Mouse (Mus musculus) liver, adult 10 weeks (tissue): ENCODE measurements around the gene Pgc. TPM values are rescaled to one million over a fixed set of nuclear protein-coding genes. Genes with fewer than 3 reads are reported as not detected.

ENCODE experiments used
- polyA plus RNA-seq: library from polyadenylated mRNA; stranded (reverse); fragments of 350-450 nt; fragmentation: Illumina TruSeq; extraction: RNeasy Lipid Tissue Mini Kit (QIAGEN cat#74804); gene quantifications from one replicate; pipeline ENCODE4 v1.2.3, GENCODE M21; 2014; ENCODE audit warnings: low read depth, low replicate concordance

Pgc gene
- not detected for polyA plus RNA-seq

DNA sequence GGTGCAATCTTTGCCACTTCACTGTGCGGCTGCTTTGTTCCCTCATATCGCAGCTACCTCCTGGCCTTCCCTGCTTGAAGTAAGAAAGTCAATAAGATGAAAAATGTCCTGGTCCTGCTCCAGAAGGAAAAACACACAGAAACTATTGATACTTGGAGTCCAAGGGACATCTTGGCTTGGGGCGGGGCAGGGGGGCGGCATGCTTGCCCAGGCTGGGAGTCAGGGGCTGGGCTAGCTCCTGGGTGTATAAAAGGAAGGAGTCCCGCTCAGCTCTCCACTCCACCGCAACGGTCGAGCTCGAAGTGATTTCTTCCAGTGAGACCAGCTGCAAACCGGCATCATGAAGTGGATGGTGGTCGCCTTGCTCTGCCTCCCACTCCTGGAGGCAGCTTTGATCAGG lies at the start of gene Pgc:
Gene Pgc (plus strand): TSS at position 277 of the 400 bp plus-strand sequence.

DNA sequence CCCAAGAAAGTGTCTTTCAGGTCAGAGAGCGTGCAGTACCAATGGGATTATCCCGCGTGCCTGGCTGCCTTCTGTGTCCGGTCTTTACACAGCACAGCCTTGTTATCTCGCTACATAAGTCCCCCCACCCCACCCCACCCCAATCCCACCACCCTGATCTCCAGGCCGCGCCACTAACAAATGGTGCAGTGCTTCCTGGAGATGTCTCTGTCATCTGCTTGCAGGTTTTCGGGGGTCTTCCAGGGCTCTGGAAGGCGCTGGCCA lies 38.4 kb upstream of the Pgc start, which contains the start of gene Tomm6:
Gene Tomm6 (minus strand): TSS at position 43 of the 264 bp plus-strand sequence.

DNA sequence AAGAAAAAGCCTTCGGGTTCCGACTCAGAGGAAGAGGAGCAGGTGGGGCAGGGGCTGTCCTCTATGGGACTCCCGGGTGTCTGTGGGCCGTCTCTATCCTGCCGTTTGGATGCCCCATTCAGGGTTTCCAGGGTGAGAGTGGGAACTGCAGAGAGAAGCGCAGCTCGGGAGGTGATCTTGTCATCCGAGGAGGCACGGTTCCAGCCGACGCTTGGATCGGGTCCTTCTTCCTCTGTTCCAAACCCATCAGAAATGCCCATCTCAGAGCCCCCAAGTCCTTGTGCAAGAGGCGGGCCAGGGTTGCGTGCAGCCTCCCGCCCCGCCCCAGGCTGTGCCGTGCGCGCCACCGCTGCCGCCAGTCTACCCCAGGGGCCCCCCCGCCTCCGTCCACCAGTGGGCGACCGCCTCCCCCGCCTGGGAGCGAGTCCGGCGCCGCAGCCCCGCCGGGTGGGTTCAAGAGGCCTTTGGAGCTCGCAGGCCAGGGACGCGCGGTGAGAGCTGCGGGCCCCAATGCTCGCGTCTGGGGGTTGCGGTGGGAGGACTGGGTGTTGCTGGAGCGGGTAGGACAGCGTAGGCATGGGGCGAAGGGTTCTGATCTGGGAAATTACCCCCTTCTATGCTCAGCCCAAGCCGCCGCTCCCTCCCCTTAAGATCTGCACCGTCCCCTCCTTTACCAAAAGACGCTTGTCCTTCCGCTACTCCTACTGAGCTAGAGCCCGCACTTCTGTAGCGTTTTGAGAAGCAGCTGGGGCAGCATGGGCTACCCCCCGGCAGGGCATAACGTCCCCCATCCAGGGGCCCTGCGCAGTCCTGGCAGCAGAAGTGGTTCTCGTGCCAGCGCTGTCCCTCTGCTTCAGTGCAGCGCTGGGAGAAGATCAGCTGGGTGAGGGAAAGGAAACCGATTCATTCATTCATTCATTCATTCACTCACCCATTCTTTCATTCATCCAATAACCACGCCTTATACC lies 37.8 kb upstream of the Pgc start, which contains the start of gene Frs3:
Gene Frs3 (plus strand): TSS at position 423 of the 968 bp plus-strand sequence.

DNA sequence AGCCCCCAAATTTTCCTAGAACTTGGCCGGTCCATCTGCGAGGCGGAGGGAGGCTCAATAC lies 32.4 kb upstream of the Pgc start, which contains the start of gene Gm21981:
Gene Gm21981 (minus strand): TSS at position 14 of the 61 bp plus-strand sequence.

DNA sequence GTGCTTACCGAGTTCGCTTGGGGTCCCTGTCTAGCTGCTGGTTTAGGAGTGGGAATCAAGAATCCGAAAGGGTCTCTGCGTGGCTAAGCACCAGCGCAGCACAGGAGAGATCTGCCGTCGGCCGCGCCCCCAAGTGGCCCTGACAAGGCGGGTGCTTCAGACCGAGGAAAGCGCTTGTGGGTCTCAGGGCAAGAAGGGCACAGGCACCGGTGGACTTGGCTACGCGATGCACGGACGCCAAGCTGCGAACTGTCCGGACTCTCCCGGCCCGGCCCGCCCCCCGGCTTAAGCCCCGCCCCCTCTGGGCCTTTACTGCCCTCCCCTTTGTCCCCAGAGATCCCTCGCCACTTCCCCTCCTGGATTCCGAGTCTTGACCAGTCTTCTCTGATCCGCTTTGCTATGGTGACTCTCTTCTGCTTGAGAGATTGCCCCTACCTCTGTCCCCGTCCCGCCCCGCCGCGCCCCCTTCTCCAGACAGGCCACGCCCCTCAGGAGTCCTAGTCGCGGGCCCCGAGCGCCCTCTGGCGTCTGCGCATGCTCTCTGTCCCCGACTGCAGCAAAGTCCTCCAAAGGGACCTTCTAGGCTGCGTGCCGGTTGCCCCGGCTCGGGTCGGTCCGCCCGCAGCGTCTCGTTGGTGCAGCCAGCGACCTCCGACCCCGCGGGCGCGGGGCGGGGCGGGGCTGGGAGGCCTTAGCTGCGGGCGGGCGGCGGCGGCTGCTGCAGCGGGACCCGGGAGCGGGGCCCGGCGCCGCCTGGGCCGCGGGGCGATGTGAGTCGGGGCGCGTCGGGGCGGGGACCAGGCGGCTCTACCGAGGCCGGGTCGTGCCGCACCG lies 31.9 kb upstream of the Pgc start, which contains the start of gene Prickle4:
Gene Prickle4 (minus strand): TSS at position 234 of the 834 bp plus-strand sequence.

DNA sequence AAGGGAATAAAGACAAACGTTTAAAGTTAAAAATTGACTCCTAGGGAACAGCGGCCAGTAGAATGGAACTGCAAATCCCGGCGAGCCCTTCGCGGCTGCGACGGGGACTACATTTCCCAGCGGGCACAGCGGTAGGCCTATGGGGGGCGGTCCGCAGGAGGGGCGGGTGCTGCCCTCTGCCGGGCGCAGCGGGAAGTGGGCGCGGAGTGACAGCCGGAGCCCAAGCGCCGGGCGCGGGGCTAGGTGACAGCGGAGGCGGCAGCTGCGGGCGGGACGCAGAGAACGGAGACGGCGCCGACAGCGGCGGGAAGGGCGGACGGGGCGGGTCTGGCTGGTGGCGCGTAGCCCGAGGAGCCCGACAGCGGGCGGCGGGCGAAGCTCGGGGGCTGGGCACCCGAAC lies 10.2 kb downstream of the Pgc start, which contains the start of gene Tfeb:
Gene Tfeb (plus strand): TSS at position 175 of the 400 bp plus-strand sequence.

Other genes starting within 250 kb of the Pgc start
- 2.4 TPM for gene Taf8, start 224.6 kb upstream of the Pgc start, polyA plus RNA-seq
- 3.1 TPM for gene Ccnd3, start 221.8 kb upstream of the Pgc start, polyA plus RNA-seq
- gene Bysl, start 115.3 kb upstream of the Pgc start, polyA plus RNA-seq, result 1.1 TPM
- gene Med20, start 115.3 kb upstream of the Pgc start, polyA plus RNA-seq, result 8.6 TPM
- gene Gm20517, start 115.3 kb upstream of the Pgc start, polyA plus RNA-seq, result 0.32 TPM
- 1.2 TPM for gene Usp49, start 96.2 kb upstream of the Pgc start, polyA plus RNA-seq
- gene Tomm6, start 38.5 kb upstream of the Pgc start, polyA plus RNA-seq, result 32.8 TPM
- 0.79 TPM for gene Frs3, start 37.8 kb upstream of the Pgc start, polyA plus RNA-seq
- gene Gm21981, start 32.4 kb upstream of the Pgc start, polyA plus RNA-seq, result not detected
- gene Prickle4, start 32.1 kb upstream of the Pgc start, polyA plus RNA-seq, result not detected
- 0.77 TPM for gene Tfeb, start 10.2 kb downstream of the Pgc start, polyA plus RNA-seq
- not detected for gene Mdfi, start 107.8 kb downstream of the Pgc start, polyA plus RNA-seq
- gene Foxp4, start 197.8 kb downstream of the Pgc start, polyA plus RNA-seq, result 0.40 TPM